Mouse (Mus musculus): ENCODE results near the gene Dnajc4. TPM values are rescaled to one million over a fixed set of nuclear protein-coding genes. Genes with fewer than 3 reads are reported as not detected.

Dnajc4 gene
- total RNA-seq (2021) = 44.4 and 47.4 TPM in 2 replicates
- long read RNA-seq, experiment 1, transcript Dnajc4-201 (6 exons, 1,074 nt) = major isoform, 12 of 46 reads
- long read RNA-seq, experiment 1, partial matches to known transcripts = 7 of 46 reads
- long read RNA-seq, experiment 1, other reads (novel, unspliced or antisense) = 25 of 46 reads
- long read RNA-seq, experiment 2, transcript Dnajc4-201 (6 exons, 1,074 nt) = major isoform, 7 of 38 reads
- long read RNA-seq, experiment 2, partial matches to known transcripts = 7 of 38 reads
- long read RNA-seq, experiment 2, other reads (novel, unspliced or antisense) = 22 of 38 reads

GRCm38 (mm10) chr19:6992011-6992858, at the start of gene Dnajc4:
Gene Dnajc4 (minus strand): TSS chr19:6992572.
- peak; percentile 98 for DNase-seq

- DNase-seq = no peak
These were observed 48.8 kb upstream of the Dnajc4 start for GRCm38 (mm10) chr19:7041171-7041570.

- DNase-seq = no peak
These were observed 48.3 kb upstream of the Dnajc4 start for GRCm38 (mm10) chr19:7040637-7041130.

GRCm38 (mm10) chr19:7039841-7040636, 47.7 kb upstream of the Dnajc4 start, which contains the start of gene Stip1:
Gene Stip1 (minus strand): TSS chr19:7039967.
- DNase-seq = peak; percentile 99

- DNase-seq = peak; percentile 83
These were observed 46.8 kb upstream of the Dnajc4 start for GRCm38 (mm10) chr19:7039088-7039720.

- no peak for DNase-seq
These were observed 41.6 kb upstream of the Dnajc4 start for GRCm38 (mm10) chr19:7034006-7034405.

GRCm38 (mm10) chr19:7029531-7029930, 37.2 kb upstream of the Dnajc4 start:
- DNase-seq = no peak

GRCm38 (mm10) chr19:7020224-7020641, 27.9 kb upstream of the Dnajc4 start:
- DNase-seq = peak; percentile 80

GRCm38 (mm10) chr19:7019191-7019590, 26.8 kb upstream of the Dnajc4 start, which contains the start of gene Fermt3:
Gene Fermt3 (minus strand): TSS chr19:7019469.
- peak; percentile 52 for DNase-seq

GRCm38 (mm10) chr19:7018546-7018945, 26.2 kb upstream of the Dnajc4 start:
- DNase-seq = no peak

- no peak for DNase-seq
These were observed 25.4 kb upstream of the Dnajc4 start for GRCm38 (mm10) chr19:7017541-7018457.

- no peak for DNase-seq
These were observed 22.2 kb upstream of the Dnajc4 start for GRCm38 (mm10) chr19:7014481-7015135.

- no peak for DNase-seq
These were observed 21.6 kb upstream of the Dnajc4 start for GRCm38 (mm10) chr19:7013984-7014383.

GRCm38 (mm10) chr19:7012426-7012825, 20.1 kb upstream of the Dnajc4 start:
- no peak for DNase-seq

- no peak for DNase-seq
These were observed 14.7 kb upstream of the Dnajc4 start for GRCm38 (mm10) chr19:7006892-7007593.

- DNase-seq = no peak
These were observed 7.1 kb upstream of the Dnajc4 start for GRCm38 (mm10) chr19:6999360-7000063.

- DNase-seq = no peak
These were observed 5.4 kb upstream of the Dnajc4 start for GRCm38 (mm10) chr19:6997721-6998290.

GRCm38 (mm10) chr19:6996006-6996405, 3.6 kb upstream of the Dnajc4 start, which contains the start of the genes Nudt22 and Trpt1:
Gene Nudt22 (minus strand): TSS chr19:6996117.
Gene Trpt1 (plus strand): TSS chr19:6996131.
- peak; percentile 95 for DNase-seq
